Mouse (Mus musculus) lung, embryonic 16.5 days (tissue): ENCODE data around the gene Plcz1. TPM values are rescaled to one million over a fixed set of nuclear protein-coding genes. Genes with fewer than 3 reads are reported as not detected.

Experiments used
- ATAC-seq: fragments of 200-750 bp; cut with Nextera tagmentation; 2 replicates; pipeline ENCODE4 v1.8.0; 2017; ENCODE audit warnings: low read depth, mild to moderate bottlenecking, moderate library complexity
- H3K27ac ChIP-seq: fragments of 300-500 bp; sonication (generic); 2 replicates; pipeline ENCODE4 v1.5.1; 2014; ENCODE audit warnings: mild to moderate bottlenecking, control low read depth, low read length
- H3K27me3 ChIP-seq: fragments of 300-500 bp; sonication (generic); 2 replicates; pipeline ENCODE4 v1.6.1; 2014; ENCODE audit warnings: low read depth, low read length, mixed read lengths; ENCODE audit not compliant: control insufficient read depth, insufficient read depth
- H3K36me3 ChIP-seq: fragments of 300-500 bp; sonication (generic); 2 replicates; pipeline ENCODE4 v1.6.1; 2014; ENCODE audit warnings: low read length; ENCODE audit not compliant: control insufficient read depth, insufficient read depth
- H3K4me1 ChIP-seq: fragments of 300-500 bp; sonication (generic); replicated peaks from 2 replicates; pipeline ENCODE4 v1.6.1; 2014; ENCODE audit warnings: low read length, mixed read lengths; ENCODE audit not compliant: control insufficient read depth, insufficient read depth
- H3K4me2 ChIP-seq: fragments of 300-500 bp; sonication (generic); 2 replicates; pipeline ENCODE4 v1.6.1; 2014; ENCODE audit warnings: low read depth, low read length, control low read depth
- H3K4me3 ChIP-seq: fragments of 300-500 bp; sonication (generic); 2 replicates; pipeline ENCODE4 v1.5.1; 2014; ENCODE audit warnings: mild to moderate bottlenecking, low read length, control low read depth
- H3K9ac ChIP-seq: fragments of 300-500 bp; sonication (generic); 2 replicates; pipeline ENCODE4 v1.6.1; 2014; ENCODE audit warnings: low read length, control low read depth
- H3K9me3 ChIP-seq: fragments of 300-500 bp; sonication (generic); 2 replicates; pipeline ENCODE4 v1.6.1; 2016; ENCODE audit warnings: low read length; ENCODE audit not compliant: control insufficient read depth
- WGBS: fragments of 180-500 bp; shearing (Covaris S2); extraction: QIAGEN DNeasy Blood & Tissue Kit; methylation state at CpG from one replicate; pipeline ENCODE4 v1.1.7; 2014; 5-methylcytosine and 5-hydroxymethylcytosine counted together
- polyA plus RNA-seq: library from polyadenylated mRNA; unstranded; fragments of >200 nt; fragmentation: Nextera tagmentation; extraction: Ambion mirVana; gene quantifications from 2 replicates; pipeline ENCODE4 v1.2.1, GENCODE M21; 2015

Plcz1 gene
- polyA plus RNA-seq = not detected in 2 replicates

GRCm38 (mm10) chr6:140041357-140041756 lies at the start of gene Plcz1:
Gene Plcz1, minus strand, starts transcription at chr6:140041457.
- H3K4me1 ChIP-seq = no peaks in the 10 kb centered on the region
- 90% methylated on average over 5 of the region's 5 CpGs for WGBS
- H3K36me3 ChIP-seq = no peaks in the 10 kb centered on the region
- H3K9ac ChIP-seq = no peak within 1 kb of the TSS
- no peak within 1 kb of the TSS for H3K27ac ChIP-seq
- no peaks in the 10 kb centered on the region for H3K27me3 ChIP-seq
- no peak within 1 kb of the TSS for H3K4me3 ChIP-seq
- ATAC-seq = no peak
- no peak within 1 kb of the TSS for H3K4me2 ChIP-seq
- H3K9me3 ChIP-seq = no peaks in the 10 kb centered on the region

- Histone ChIP-seq H3K9ac (no peak overlapping the region), H3K4me1 (no peaks in the 10 kb centered on the region), H3K27me3 (no peaks in the 10 kb centered on the region), H3K4me3 (no peak overlapping the region), H3K4me2 (no peak overlapping the region), H3K9me3 (no peaks in the 10 kb centered on the region), H3K27ac (no peak overlapping the region), H3K36me3 (no peaks in the 10 kb centered on the region)
- 62% methylated on average over 5 of the region's 5 CpGs for WGBS
- ATAC-seq = no peak
Measured at GRCm38 (mm10) chr6:140089855-140090254, 48.6 kb upstream of the Plcz1 start.

GRCm38 (mm10) chr6:140081739-140082138 lies 40.5 kb upstream of the Plcz1 start:
- H3K9me3 ChIP-seq = peaks cover 5% of the 10 kb centered on the region
- H3K4me3 ChIP-seq = no peak overlapping the region
- no peak overlapping the region for H3K4me2 ChIP-seq
- H3K36me3 ChIP-seq = no peaks in the 10 kb centered on the region
- H3K27me3 ChIP-seq = no peaks in the 10 kb centered on the region
- WGBS = 73% methylated on average over 3 of the region's 3 CpGs
- no peaks in the 10 kb centered on the region for H3K4me1 ChIP-seq
- H3K9ac ChIP-seq = no peak overlapping the region
- ATAC-seq = 0 out of 2 replicates have a peak, but pooled peaks have one; percentile 34
- H3K27ac ChIP-seq = no peak overlapping the region

- no peak for ATAC-seq
- no peaks in the 10 kb centered on the region for H3K36me3 ChIP-seq
Measured at GRCm38 (mm10) chr6:140080933-140081332, 39.7 kb upstream of the Plcz1 start.

GRCm38 (mm10) chr6:140069177-140069576 lies 27.9 kb upstream of the Plcz1 start:
- no peak for ATAC-seq
- WGBS = 75% methylated on average over 8 of the region's 8 CpGs
- no peaks in the 10 kb centered on the region for H3K27me3 ChIP-seq

More at GRCm38 (mm10) chr6:140080933-140081332, 39.7 kb upstream of the Plcz1 start:
- peaks cover 5% of the 10 kb centered on the region for H3K9me3 ChIP-seq
- H3K27me3 ChIP-seq = no peaks in the 10 kb centered on the region
- H3K9ac ChIP-seq = no peak overlapping the region
- H3K4me3 ChIP-seq = no peak overlapping the region
- WGBS = 64% methylated on average over 7 of the region's 7 CpGs
- no peaks in the 10 kb centered on the region for H3K4me1 ChIP-seq
- H3K4me2 ChIP-seq = no peak overlapping the region
- no peak overlapping the region for H3K27ac ChIP-seq

GRCm38 (mm10) chr6:140054271-140054928 lies 13.1 kb upstream of the Plcz1 start:
- no peak overlapping the region for H3K9ac ChIP-seq
- H3K4me1 ChIP-seq = peaks cover 4% of the 10 kb centered on the region; the same call in 1 of the 2 replicates
- no peak overlapping the region for H3K27ac ChIP-seq
- 77% methylated on average over 5 of the region's 5 CpGs for WGBS
- H3K27me3 ChIP-seq = no peaks in the 10 kb centered on the region
- ATAC-seq = no peak
- no peaks in the 10 kb centered on the region for H3K9me3 ChIP-seq
- no peak overlapping the region for H3K4me2 ChIP-seq
- H3K36me3 ChIP-seq = no peaks in the 10 kb centered on the region
- H3K4me3 ChIP-seq = no peak overlapping the region

More at GRCm38 (mm10) chr6:140069177-140069576, 27.9 kb upstream of the Plcz1 start:
- no peak overlapping the region for H3K27ac ChIP-seq
- H3K4me2 ChIP-seq = no peak overlapping the region
- H3K4me1 ChIP-seq = no peaks in the 10 kb centered on the region
- no peak overlapping the region for H3K4me3 ChIP-seq
- no peaks in the 10 kb centered on the region for H3K9me3 ChIP-seq
- H3K36me3 ChIP-seq = no peaks in the 10 kb centered on the region
- no peak overlapping the region for H3K9ac ChIP-seq

GRCm38 (mm10) chr6:140051476-140051875 lies 10.2 kb upstream of the Plcz1 start:
- Histone ChIP-seq H3K9me3 (no peaks in the 10 kb centered on the region), H3K4me3 (no peak overlapping the region), H3K9ac (no peak overlapping the region), H3K36me3 (no peaks in the 10 kb centered on the region), H3K4me1 (peaks cover 4% of the 10 kb centered on the region; the same call in 1 of the 2 replicates), H3K27me3 (no peaks in the 10 kb centered on the region), H3K27ac (peak overlapping the region; percentile 81), H3K4me2 (no peak overlapping the region)
- ATAC-seq = peak; percentile 94
- WGBS = 43% methylated on average over 5 of the region's 5 CpGs

- H3K4me2 ChIP-seq = no peak within 1 kb of the TSS
- WGBS = 96% methylated on average over 7 of the region's 7 CpGs
- ATAC-seq = no peak
- H3K27ac ChIP-seq = no peak within 1 kb of the TSS
- H3K4me1 ChIP-seq = no peaks in the 10 kb centered on the region
- H3K36me3 ChIP-seq = no peaks in the 10 kb centered on the region
- H3K9me3 ChIP-seq = no peaks in the 10 kb centered on the region
- H3K9ac ChIP-seq = no peak within 1 kb of the TSS
- no peaks in the 10 kb centered on the region for H3K27me3 ChIP-seq
- H3K4me3 ChIP-seq = no peak within 1 kb of the TSS
Measured at GRCm38 (mm10) chr6:140040952-140041351, 305 bp downstream of the Plcz1 start, which contains the start of gene Capza3. Gene Capza3, plus strand, starts transcription at chr6:140041252.

GRCm38 (mm10) chr6:140024404-140024803 lies 16.9 kb downstream of the Plcz1 start:
- H3K9me3 ChIP-seq = no peaks in the 10 kb centered on the region
- H3K36me3 ChIP-seq = no peaks in the 10 kb centered on the region
- no peaks in the 10 kb centered on the region for H3K27me3 ChIP-seq
- 63% methylated on average over 7 of the region's 7 CpGs for WGBS
- ATAC-seq = no peak
- H3K9ac ChIP-seq = no peak overlapping the region
- no peak overlapping the region for H3K27ac ChIP-seq
- H3K4me1 ChIP-seq = no peaks in the 10 kb centered on the region
- no peak overlapping the region for H3K4me3 ChIP-seq
- no peak overlapping the region for H3K4me2 ChIP-seq
